Mouse (Mus musculus) spleen, adult 2 months (tissue): Measurements from ENCODE around the gene Diras1.

Experiments
- CTCF ChIP-seq: fragments of 200-500 bp; IDR thresholded peaks from 2 replicates; pipeline ENCODE4 v1.5.1; 2011; ENCODE audit warnings: mild to moderate bottlenecking, inconsistent platforms; ENCODE audit not compliant: insufficient read depth, insufficient read length, insufficient replicate concordance; ENCODE audit errors: extremely low read depth
- POLR2A ChIP-seq: fragments of 200-500 bp; IDR thresholded peaks from 2 replicates; pipeline ENCODE4 v1.6.1; 2011; ENCODE audit warnings: low read depth, low read length, inconsistent platforms

DNA sequence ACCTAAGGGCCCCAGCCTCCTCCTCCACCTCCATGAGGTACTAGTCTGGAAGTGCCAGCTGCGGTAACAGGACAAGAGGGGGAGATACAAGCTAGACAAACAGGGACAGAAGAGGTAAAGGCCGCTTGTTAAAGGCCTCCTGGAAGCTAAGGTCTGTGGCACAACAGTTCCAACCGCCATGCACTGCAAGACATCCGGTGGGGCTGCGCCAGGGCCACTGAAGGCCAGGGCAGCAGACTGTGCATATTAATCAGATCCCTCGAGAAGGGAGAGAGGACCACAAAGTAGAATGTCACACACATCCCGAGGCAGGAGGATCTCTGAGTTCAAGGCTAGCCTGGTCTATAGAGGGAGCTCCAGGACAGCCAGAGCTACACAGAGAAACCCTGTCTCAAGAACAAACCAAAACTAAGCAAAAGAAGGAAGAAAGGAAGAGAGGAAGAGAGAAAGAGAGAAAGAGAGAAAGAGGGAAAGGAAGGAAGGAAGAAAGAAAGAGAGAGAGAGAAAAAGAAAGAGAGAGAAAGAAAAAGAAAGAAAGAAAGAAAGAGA, 43.8 kb downstream of the Diras1 start:
- TF ChIP-seq POLR2A (no peak), CTCF (no peak)
